Mouse (Mus musculus): Measurements from ENCODE around the gene Chst10.

- TF ChIP-seq CTCF (IDR thresholded peaks at IDR 0.05; ENCODE audit: low read depth, low read length) (no peak), POLR2A (IDR thresholded peaks at IDR 0.05; ENCODE audit: borderline replicate concordance, low read depth, low read length) (no peak)
Measured at GRCm38 (mm10) chr1:38839944-38840343, 58.0 kb downstream of the Chst10 start.

All from bone marrow macrophage, adult 2 months (primary cell).